Mouse (Mus musculus): ENCODE data around the gene Qrich2.

- TF ChIP-seq POLR2A (IDR thresholded peaks at IDR 0.05; ENCODE audit: extremely low read depth, insufficient read depth, low read length), result no peak
- TF ChIP-seq CTCF (IDR thresholded peaks at IDR 0.05; ENCODE audit: extremely low read depth, insufficient read depth, low read length), result no peak
Observed at GRCm38 (mm10) chr11:116396276-116396933, 69.6 kb downstream of the Qrich2 start.

All from cortical plate, adult 2 months (tissue).